19 mouse cellular contexts compared by ENCODE assay signal in the genomic region with DNA sequence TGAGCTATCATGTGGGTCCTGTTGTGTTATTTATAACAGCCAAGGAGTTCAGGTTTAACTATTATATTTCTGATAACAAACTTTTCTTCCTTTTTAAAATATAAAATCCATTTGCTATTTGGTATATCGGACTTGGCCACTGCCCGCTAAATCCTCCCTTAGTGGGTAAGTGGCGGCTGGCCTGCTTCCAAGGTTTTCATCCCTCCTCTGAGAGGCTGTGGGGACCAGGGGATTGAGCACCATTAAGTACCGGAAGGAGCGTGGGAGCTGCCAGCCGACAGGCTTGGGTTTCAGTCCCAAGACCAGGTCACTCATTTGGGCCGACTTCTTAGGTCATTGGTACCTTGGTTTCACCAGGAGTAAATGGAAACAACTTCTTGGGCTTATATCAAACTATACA. TPM values are rescaled to one million over a fixed set of nuclear protein-coding genes. Genes with fewer than 3 reads are reported as not detected.
DNase-seq lines count a peak whose midpoint lies in the region; ATAC-seq and TF ChIP-seq lines count a peak whose summit lies in the region.
"Had no signal": no experiment of that assay in that cellular context is flagged by ENCODE, and none has a peak within 500 bp of the region (broad histone marks: within the 10 kb centered on the region; RNA-seq: fewer than 3 reads in every experiment).

No protein-coding gene starts in this region.

- intact Hi-C loops in heart, postnatal 10 days (cut with DNase I): loop anchor here (5.0 kb wide), 1 partner anchor 68 kb away; no protein-coding TSS in a partner anchor

- TF ChIP-seq EP300 in heart, postnatal 0 days (IDR thresholded peaks at IDR 0.05; ENCODE audit: low read depth): no peak
- TF ChIP-seq EP300 in lung, postnatal 0 days (IDR thresholded peaks at IDR 0.05): no peak

- H3K9me3 ChIP-seq in heart, postnatal 0 days (replicated peaks; ENCODE audit: control insufficient read depth, low read length): no peaks in the 10 kb centered on the region
- no peaks in the 10 kb centered on the region for H3K9me3 ChIP-seq in lung, embryonic 14.5 days (ENCODE audit: low read depth, low read length)
- H3K9me3 ChIP-seq in lung, postnatal 0 days (ENCODE audit: low read length): no peaks in the 10 kb centered on the region
- H3K9me3 ChIP-seq: G1E; limb, embryonic 10.5 days; midbrain, embryonic 13.5 days had no signal

- H3K27me3 ChIP-seq in heart, postnatal 0 days (ENCODE audit: control insufficient read depth, insufficient read depth, low read length): no peaks in the 10 kb centered on the region
- no peaks in the 10 kb centered on the region for H3K27me3 ChIP-seq in lung, embryonic 14.5 days (ENCODE audit: insufficient read depth, low read length)
- no peaks in the 10 kb centered on the region for H3K27me3 ChIP-seq in lung, postnatal 0 days (replicated peaks; ENCODE audit: insufficient read depth, low read length)
- H3K27me3 ChIP-seq: midbrain, embryonic 13.5 days had no signal

- no peak for ATAC-seq in heart, postnatal 0 days (ENCODE audit: insufficient read depth, low read depth)
- ATAC-seq in lung, embryonic 14.5 days (ENCODE audit: insufficient read depth): no peak
- ATAC-seq in lung, postnatal 0 days: no peak
- ATAC-seq: CD4-positive, CD25-positive, alpha-beta regulatory T cell, adult 4 months; midbrain, embryonic 13.5 days had no signal

- 30% methylated on average over 7 of the region's 7 CpGs for WGBS in heart, postnatal 0 days
- whole genome bisulfite sequencing in lung, embryonic 14.5 days: 71% methylated on average over 7 of the region's 7 CpGs
- WGBS in lung, postnatal 0 days: 50% methylated on average over 7 of the region's 7 CpGs

- peaks cover 29% of the 10 kb centered on the region for H3K4me1 ChIP-seq in heart, postnatal 0 days (ENCODE audit: control insufficient read depth, insufficient read depth)
- peaks cover 5% of the 10 kb centered on the region; the same call in 1 of the 2 replicates for H3K4me1 ChIP-seq in lung, embryonic 14.5 days (ENCODE audit: insufficient read depth)
- H3K4me1 ChIP-seq in lung, postnatal 0 days (ENCODE audit: insufficient read depth, low read depth, low read length): no peaks in the 10 kb centered on the region; the same call in 1 of the 2 replicates

- 0 out of 2 replicates have a peak overlapping the region, but pooled peaks have one; percentile 6 for H3K4me2 ChIP-seq in heart, postnatal 0 days (ENCODE audit: low read depth, low read length)
- no peak overlapping the region for H3K4me2 ChIP-seq in lung, embryonic 14.5 days
- H3K4me2 ChIP-seq in lung, postnatal 0 days (replicated peaks; ENCODE audit: low read depth, low read length): no peak overlapping the region
- H3K4me2 ChIP-seq: liver, embryonic 11.5 days; midbrain, embryonic 13.5 days had no signal

- peak; percentile 62 to 69 for DNase-seq in cerebellum, postnatal 10 days
- no peak for DNase-seq in cerebellum, adult 11-12 months
- DNase-seq in heart, postnatal 0 days (ENCODE audit: low spot score): no peak
- DNase-seq in heart, postnatal 10 days: no peak
- DNase-seq in lung, embryonic 14.5 days: peak; percentile 35
- DNase-seq in lung, postnatal 0 days (ENCODE audit: low spot score): no peak
- peak; percentile 31 for DNase-seq in lung, postnatal 10 days
- DNase-seq in urinary bladder, postnatal 10 days (ENCODE audit: low spot score): no peak
- DNase-seq: adrenal gland, postnatal 36 days; gastrocnemius, postnatal 25 days; kidney, adult 2 months; right cerebral cortex, postnatal 14 days; thymus, postnatal 25 days had no signal

- no peak overlapping the region for H3K27ac ChIP-seq in heart, postnatal 0 days (ENCODE audit: low read depth)
- H3K27ac ChIP-seq in lung, embryonic 14.5 days (ENCODE audit: low read depth): no peak overlapping the region
- no peak overlapping the region for H3K27ac ChIP-seq in lung, postnatal 0 days (ENCODE audit: low read length)
- H3K27ac ChIP-seq: limb, embryonic 10.5 days; macrophage; midbrain, embryonic 13.5 days had no signal

- no peak overlapping the region for H3K4me3 ChIP-seq in heart, postnatal 0 days (ENCODE audit: low read depth, low read length)
- H3K4me3 ChIP-seq in lung, embryonic 14.5 days (ENCODE audit: low read depth, low read length): no peak overlapping the region
- H3K4me3 ChIP-seq in lung, postnatal 0 days (ENCODE audit: low read depth, low read length): no peak overlapping the region
- H3K4me3 ChIP-seq: limb, embryonic 10.5 days; midbrain, embryonic 13.5 days had no signal

- no peaks in the 10 kb centered on the region for H3K36me3 ChIP-seq in heart, postnatal 0 days (replicated peaks; ENCODE audit: control insufficient read depth, insufficient read depth, low read length)
- H3K36me3 ChIP-seq in lung, embryonic 14.5 days (ENCODE audit: insufficient read depth): no peaks in the 10 kb centered on the region
- H3K36me3 ChIP-seq in lung, postnatal 0 days (ENCODE audit: insufficient read depth, low read length): no peaks in the 10 kb centered on the region
- H3K36me3 ChIP-seq: limb, embryonic 10.5 days; midbrain, embryonic 13.5 days had no signal

- H3K9ac ChIP-seq in heart, postnatal 0 days (replicated peaks; ENCODE audit: low read depth, low read length): no peak overlapping the region
- no peak overlapping the region for H3K9ac ChIP-seq in lung, embryonic 14.5 days
- H3K9ac ChIP-seq in lung, postnatal 0 days (replicated peaks; ENCODE audit: low read depth): no peak overlapping the region
- H3K9ac ChIP-seq: midbrain, embryonic 13.5 days had no signal

- no peak for TF ChIP-seq CTCF in heart, postnatal 0 days (IDR thresholded peaks at IDR 0.05; ENCODE audit: low read depth)
- TF ChIP-seq CTCF in lung, embryonic 14.5 days (IDR thresholded peaks at IDR 0.05; ENCODE audit: low read depth): no peak
- TF ChIP-seq CTCF in lung, postnatal 0 days (IDR thresholded peaks at IDR 0.05): no peak

RNA-seq across cellular contexts. Expression of a gene that starts 10.5 kb away (rescaled TPM):
- total RNA-seq in heart, postnatal 0 days (2014; rRNA removed; ENCODE audit: low replicate concordance): 34.4 and 37.1 TPM in 2 replicates
- 15.4 and 15.7 TPM in 2 replicates for polyA plus RNA-seq in heart, postnatal 0 days (2015; fragmentation: Nextera tagmentation; extraction: Ambion mirVana)
- total RNA-seq in heart, postnatal 10 days (2021): 10 to 100 TPM; 51.4 to 53.0 TPM
- 51.5 and 51.9 TPM in 2 replicates for polyA plus RNA-seq in lung, embryonic 14.5 days (2014; fragmentation: Nextera tagmentation; extraction: Ambion mirVana)
- polyA plus RNA-seq in lung, postnatal 0 days (2015; fragmentation: Nextera tagmentation; extraction: Ambion mirVana): 30.4 and 31.7 TPM in 2 replicates

Comparison
In these comparisons a context has a peak if more than half of its experiments do, and no peak if none do; other contexts are left out.
1. DNase-seq: peak in cerebellum, postnatal 10 days (2 of 2), lung, embryonic 14.5 days (single experiment) and lung, postnatal 10 days (single experiment); none in cerebellum, adult 11-12 months (single experiment), heart, postnatal 0 days (single experiment), heart, postnatal 10 days (0 of 2), lung, postnatal 0 days (single experiment) and urinary bladder, postnatal 10 days (single experiment).